In genomic region chr5:105409092-105409491, GRCm38 (mm10) we compare ENCODE assay signal across 10 mouse cellular contexts. TPM values are rescaled to one million over a fixed set of nuclear protein-coding genes. Genes with fewer than 3 reads are reported as not detected.
A peak's percentile ranks its signal among the peaks of the same experiment; 100 is the strongest.
DNase-seq lines count a peak whose midpoint lies in the region; ATAC-seq and TF ChIP-seq lines count a peak whose summit lies in the region.
"Had no signal": no experiment of that assay in that cellular context is flagged by ENCODE, and none has a peak within 500 bp of the region (broad histone marks: within the 10 kb centered on the region; RNA-seq: fewer than 3 reads in every experiment).

No protein-coding gene starts in this region.

- no peaks in the 10 kb centered on the region for H3K9me3 ChIP-seq in lung, embryonic 15.5 days
- H3K9me3 ChIP-seq in stomach, postnatal 0 days (ENCODE audit: control insufficient read depth, low read length), result no peaks in the 10 kb centered on the region
- H3K9me3 ChIP-seq: midbrain, embryonic 13.5 days had no signal

- H3K4me1 ChIP-seq in lung, embryonic 15.5 days, result no peaks in the 10 kb centered on the region
- H3K4me1 ChIP-seq in stomach, postnatal 0 days (replicated peaks; ENCODE audit: control insufficient read depth, insufficient read depth), result no peaks in the 10 kb centered on the region
- H3K4me1 ChIP-seq: midbrain, embryonic 13.5 days had no signal

- H3K27me3 ChIP-seq in lung, embryonic 15.5 days, result no peaks in the 10 kb centered on the region
- H3K27me3 ChIP-seq in stomach, postnatal 0 days (ENCODE audit: control insufficient read depth, insufficient read depth, low read length), result no peaks in the 10 kb centered on the region

- no peak overlapping the region for H3K4me2 ChIP-seq in lung, embryonic 15.5 days
- H3K4me2 ChIP-seq in stomach, postnatal 0 days (replicated peaks; ENCODE audit: low read depth), result no peak overlapping the region
- H3K4me2 ChIP-seq: midbrain, embryonic 13.5 days had no signal

- peak; percentile 1 for DNase-seq in layer of hippocampus, adult 11-12 months (ENCODE audit: low spot score)
- DNase-seq in layer of hippocampus, adult 2 months (ENCODE audit: low spot score in 2 of 2), result no peak
- DNase-seq in stomach, postnatal 0 days (ENCODE audit: low spot score), result peak; percentile 37
- no peak for DNase-seq in urinary bladder, postnatal 25 days (ENCODE audit: low spot score)
- no peak for DNase-seq in left cerebral cortex, adult 9 months (ENCODE audit: low spot score in 2 of 2)
- DNase-seq in right cerebral cortex, postnatal 14 days, result no peak
- DNase-seq: cerebellum, adult 2 months had no signal

- TF ChIP-seq CTCF in layer of hippocampus, adult 2 months (conservative IDR thresholded peaks at IDR 0.05), result no peak
- TF ChIP-seq CTCF in stomach, postnatal 0 days (IDR thresholded peaks at IDR 0.05; ENCODE audit: low read depth), result no peak

- ATAC-seq in common myeloid progenitor, adult 5-6 weeks (replicated peaks; ENCODE audit: low read depth, poor library complexity, severe bottlenecking), result peak; percentile 88
- peak; percentile 46; the same call in 1 of the 2 replicates for ATAC-seq in lung, embryonic 15.5 days (ENCODE audit: borderline replicate concordance, extremely low read depth, low FRiP score, low TSS enrichment)
- ATAC-seq in stomach, postnatal 0 days (ENCODE audit: low FRiP score, low TSS enrichment), result peak; percentile 85
- ATAC-seq: midbrain, embryonic 13.5 days had no signal

- TF ChIP-seq EP300 in stomach, postnatal 0 days (optimal IDR thresholded peaks at IDR 0.05), result no peak

- H3K27ac ChIP-seq in layer of hippocampus, adult 2 months, result no peak overlapping the region
- H3K27ac ChIP-seq in lung, embryonic 15.5 days, result no peak overlapping the region
- H3K27ac ChIP-seq in stomach, postnatal 0 days (replicated peaks), result no peak overlapping the region
- H3K27ac ChIP-seq: midbrain, embryonic 13.5 days had no signal

- no peaks in the 10 kb centered on the region for H3K36me3 ChIP-seq in lung, embryonic 15.5 days
- H3K36me3 ChIP-seq in stomach, postnatal 0 days (ENCODE audit: control insufficient read depth, insufficient read depth, low read length), result no peaks in the 10 kb centered on the region
- H3K36me3 ChIP-seq: midbrain, embryonic 13.5 days had no signal

- 85% methylated on average over 4 of the region's 4 CpGs for WGBS in lung, embryonic 15.5 days
- WGBS in stomach, postnatal 0 days, result 69% methylated on average over 4 of the region's 4 CpGs

- no peak overlapping the region for H3K9ac ChIP-seq in lung, embryonic 15.5 days
- H3K9ac ChIP-seq in stomach, postnatal 0 days (ENCODE audit: low read length), result no peak overlapping the region
- H3K9ac ChIP-seq: midbrain, embryonic 13.5 days had no signal

- H3K4me3 ChIP-seq in layer of hippocampus, adult 2 months, result no peak overlapping the region
- no peak overlapping the region for H3K4me3 ChIP-seq in lung, embryonic 15.5 days
- no peak overlapping the region for H3K4me3 ChIP-seq in stomach, postnatal 0 days (ENCODE audit: low read depth, low read length)
- H3K4me3 ChIP-seq: midbrain, embryonic 13.5 days had no signal

RNA-seq across cellular contexts. Expression of gene Lrrc8b, which starts 6.5 kb away (rescaled TPM):
- 10 to 100 TPM; 61.6 TPM for total RNA-seq in layer of hippocampus, adult 2 months (2021)
- 15.7 and 18.3 TPM in 2 replicates for total RNA-seq in common myeloid progenitor, adult 5-6 weeks (2017)
- 6.6 and 6.7 TPM in 2 replicates for polyA plus RNA-seq in lung, embryonic 15.5 days (2015; fragmentation: Nextera tagmentation; extraction: Ambion mirVana)
- polyA plus RNA-seq in stomach, postnatal 0 days (2015; fragmentation: Nextera tagmentation; extraction: Ambion mirVana), result 4.7 and 5.2 TPM in 2 replicates

Comparison
In these comparisons a context has a peak if more than half of its experiments do, and no peak if none do; other contexts are left out.
1. DNase-seq: peak in layer of hippocampus, adult 11-12 months (single experiment) and stomach, postnatal 0 days (single experiment); none in layer of hippocampus, adult 2 months (0 of 2), urinary bladder, postnatal 25 days (single experiment), left cerebral cortex, adult 9 months (0 of 2) and right cerebral cortex, postnatal 14 days (single experiment).
2. Peak in every context shown above with its lines, with median percentiles within 50 percentile points of each other: ATAC-seq.